Mouse (Mus musculus): ENCODE results near the gene Klk1b26. TPM values are rescaled to one million over a fixed set of nuclear protein-coding genes. Genes with fewer than 3 reads are reported as not detected.

Klk1b26 gene
- polyA plus RNA-seq (2012) = not detected in 2 replicates

GRCm38 (mm10) chr7:44011868-44012267 lies at the start of gene Klk1b26:
Gene Klk1b26, plus strand, starts transcription at chr7:44012168.

DNA sequence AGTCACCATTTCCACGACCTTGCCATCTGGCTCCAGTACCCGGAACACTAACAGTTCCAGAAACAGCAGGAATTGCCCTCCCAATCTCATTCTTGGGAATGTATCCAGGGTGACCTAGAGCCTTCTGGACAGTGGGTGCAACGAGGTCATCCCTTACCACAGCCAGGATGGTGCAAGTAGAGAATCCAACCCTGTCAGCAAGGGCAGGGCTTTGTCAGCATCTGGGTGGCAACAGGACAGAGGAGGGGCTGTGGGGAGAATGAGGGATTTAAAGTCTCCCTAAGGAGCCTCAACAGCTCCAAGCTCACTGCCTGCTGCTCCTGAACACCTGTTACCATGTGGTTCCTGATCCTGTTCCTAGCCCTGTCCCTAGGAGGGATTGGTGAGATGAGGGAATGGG lies 45.5 kb upstream of the Klk1b26 start, which contains the start of gene Klk1b1:
Gene Klk1b1, plus strand, starts transcription at position 301 of the 400 bp plus-strand sequence.

GRCm38 (mm10) chr7:43975761-43976160 lies 36.2 kb upstream of the Klk1b26 start, which contains the start of gene Klk1b9:
Gene Klk1b9, plus strand, starts transcription at chr7:43976061.

DNA sequence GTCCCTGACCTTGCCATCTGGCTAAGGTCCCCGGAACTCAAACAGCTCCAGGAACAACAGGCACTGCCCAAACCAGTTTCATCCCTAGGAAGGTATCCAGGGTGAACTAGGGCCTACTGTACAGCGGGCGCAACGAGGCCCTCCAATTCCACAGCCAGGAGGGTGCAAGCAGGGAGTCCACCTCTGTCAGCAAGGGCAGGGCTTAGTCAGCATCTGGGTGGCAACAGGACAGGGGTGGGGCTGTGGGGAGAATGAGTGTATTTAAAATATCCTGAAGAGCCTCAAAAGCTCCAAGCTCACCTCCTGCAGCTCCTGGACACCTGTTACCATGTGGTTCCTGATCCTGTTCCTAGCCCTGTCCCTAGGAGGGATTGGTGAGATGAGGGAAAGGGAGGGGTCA lies 16.4 kb upstream of the Klk1b26 start, which contains the start of gene Klk1b11:
Gene Klk1b11, plus strand, starts transcription at position 301 of the 400 bp plus-strand sequence.

GRCm38 (mm10) chr7:44051990-44052389 lies 40.0 kb downstream of the Klk1b26 start, which contains the start of gene Klk1b27:
Gene Klk1b27, plus strand, starts transcription at chr7:44052290.

Other genes starting within 250 kb of the Klk1b26 start
- gene Klk12, start 243.3 kb upstream of the Klk1b26 start, polyA plus RNA-seq (2012) = not detected in 2 replicates
- gene Klk11, start 237.6 kb upstream of the Klk1b26 start, polyA plus RNA-seq (2012) = not detected in 2 replicates
- gene Klk10, start 231.1 kb upstream of the Klk1b26 start, polyA plus RNA-seq (2012) = 0.06 TPM in 1 of 2 replicates, not detected in the other
- not detected in 2 replicates for gene Klk9, start 220.3 kb upstream of the Klk1b26 start, polyA plus RNA-seq (2012)
- 25.3 and 55.0 TPM in 2 replicates for gene Klk8, start 214.6 kb upstream of the Klk1b26 start, polyA plus RNA-seq (2012)
- not detected in 2 replicates for gene Klk7, start 200.9 kb upstream of the Klk1b26 start, polyA plus RNA-seq (2012)
- not detected in 2 replicates for gene Klk6, start 187.7 kb upstream of the Klk1b26 start, polyA plus RNA-seq (2012)
- gene Klk5, start 170.2 kb upstream of the Klk1b26 start, polyA plus RNA-seq (2012) = not detected in 2 replicates
- gene Klk4, start 131.0 kb upstream of the Klk1b26 start, polyA plus RNA-seq (2012) = not detected in 2 replicates
- not detected in 2 replicates for gene Klk15, start 78.4 kb upstream of the Klk1b26 start, polyA plus RNA-seq (2012)
- not detected in 2 replicates for gene Klk1b8, start 61.5 kb upstream of the Klk1b26 start, polyA plus RNA-seq (2012)
- not detected in 2 replicates for gene Klk1b1, start 45.4 kb upstream of the Klk1b26 start, polyA plus RNA-seq (2012)
- not detected in 2 replicates for gene Klk1b9, start 36.1 kb upstream of the Klk1b26 start, polyA plus RNA-seq (2012)
- gene Klk1b11, start 16.3 kb upstream of the Klk1b26 start, polyA plus RNA-seq (2012) = 0.15 TPM in 1 of 2 replicates, not detected in the other
- gene Klk1b27, start 40.1 kb downstream of the Klk1b26 start, polyA plus RNA-seq (2012) = not detected in 2 replicates
- gene Klk1b21, start 90.2 kb downstream of the Klk1b26 start, polyA plus RNA-seq (2012) = not detected in 2 replicates
- gene Klk1b22, start 100.5 kb downstream of the Klk1b26 start, polyA plus RNA-seq (2012) = not detected in 2 replicates
- not detected in 2 replicates for gene Klk1b16, start 124.6 kb downstream of the Klk1b26 start, polyA plus RNA-seq (2012)
- gene Klk1b24, start 176.1 kb downstream of the Klk1b26 start, polyA plus RNA-seq (2012) = not detected in 2 replicates
- not detected in 2 replicates for gene Klk1b3, start 186.0 kb downstream of the Klk1b26 start, polyA plus RNA-seq (2012)
- gene Klk1b4, start 195.3 kb downstream of the Klk1b26 start, polyA plus RNA-seq (2012) = not detected in 2 replicates
- gene Klk1b5, start 203.8 kb downstream of the Klk1b26 start, polyA plus RNA-seq (2012) = not detected in 2 replicates
- not detected in 2 replicates for gene Klk1, start 213.2 kb downstream of the Klk1b26 start, polyA plus RNA-seq (2012)
- not detected in 2 replicates for gene Gm36864, start 224.0 kb downstream of the Klk1b26 start, polyA plus RNA-seq (2012)
- 0.34 TPM in 1 of 2 replicates, not detected in the other for gene 1700028J19Rik, start 234.5 kb downstream of the Klk1b26 start, polyA plus RNA-seq (2012)
- 249 and 336 TPM in 2 replicates for gene 2410002F23Rik, start 234.6 kb downstream of the Klk1b26 start, polyA plus RNA-seq (2012)
- not detected in 2 replicates for gene Acp4, start 245.2 kb downstream of the Klk1b26 start, polyA plus RNA-seq (2012)
- gene Gm15517, start 249.3 kb downstream of the Klk1b26 start, polyA plus RNA-seq (2012) = not detected in 2 replicates

Data from megakaryocyte-erythroid progenitor cell, adult 5 weeks (primary cell).